Mouse (Mus musculus) naive thymus-derived CD4-positive, alpha-beta T cell, adult 2 months (primary cell): ENCODE measurements around the gene Col8a1.

Source experiments
- DNase-seq: peaks from one replicate; pipeline ENCODE4 v3.0.0-alpha.2; 2011; ENCODE audit warnings: low read depth

Col8a1 gene

DNA sequence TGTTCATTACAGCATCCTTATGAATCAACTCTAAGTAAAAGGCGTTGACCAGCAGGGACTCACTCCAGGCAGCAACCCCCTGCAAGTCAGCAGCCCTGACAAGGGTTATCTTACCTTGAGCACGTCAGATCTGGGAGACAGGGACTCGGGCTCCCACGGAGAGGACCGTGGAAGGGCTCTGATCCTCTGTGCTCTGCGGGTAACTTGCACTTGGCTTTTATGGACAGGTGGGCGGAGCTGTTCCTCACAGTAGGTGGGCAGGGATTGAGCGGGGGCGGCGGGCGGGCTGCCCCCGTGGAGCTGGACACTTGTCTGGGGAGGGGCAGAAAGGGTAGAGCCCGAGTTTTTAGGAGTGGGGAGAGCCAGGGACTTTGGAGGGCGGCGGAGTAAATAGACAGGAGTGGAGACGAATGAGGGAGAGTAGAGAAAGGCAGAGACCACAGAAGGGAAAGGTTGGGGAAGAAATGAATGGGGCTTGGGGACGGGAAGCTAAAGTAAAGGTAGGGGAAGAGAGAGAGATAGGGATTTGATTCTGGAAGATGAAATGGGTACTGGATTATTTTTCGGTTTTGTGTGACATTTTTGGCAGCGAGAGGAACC lies at the start of gene Col8a1:
TSS of gene Col8a1 (minus strand) at position 212 of the 600 bp plus-strand sequence.
- no peak for DNase-seq

DNA sequence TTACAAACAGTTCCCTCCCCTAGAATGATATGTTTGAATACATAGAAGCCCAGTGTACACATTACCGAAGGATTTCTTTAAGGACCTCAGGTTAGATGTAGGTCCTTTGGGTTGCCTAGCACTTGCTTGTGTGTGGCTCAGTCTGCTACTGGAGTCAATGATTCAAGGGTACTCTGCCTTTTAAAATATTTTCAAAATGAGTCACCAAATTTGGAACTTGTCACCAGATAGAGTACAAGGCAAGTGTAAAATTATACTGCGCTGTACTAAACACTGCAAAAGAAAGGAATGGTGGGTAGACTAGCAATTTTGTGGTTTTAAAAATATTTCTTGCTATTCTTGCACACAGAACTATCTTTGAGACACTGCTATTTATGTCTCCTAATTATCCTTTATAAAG lies 47.3 kb upstream of the Col8a1 start:
- DNase-seq, result no peak

DNA sequence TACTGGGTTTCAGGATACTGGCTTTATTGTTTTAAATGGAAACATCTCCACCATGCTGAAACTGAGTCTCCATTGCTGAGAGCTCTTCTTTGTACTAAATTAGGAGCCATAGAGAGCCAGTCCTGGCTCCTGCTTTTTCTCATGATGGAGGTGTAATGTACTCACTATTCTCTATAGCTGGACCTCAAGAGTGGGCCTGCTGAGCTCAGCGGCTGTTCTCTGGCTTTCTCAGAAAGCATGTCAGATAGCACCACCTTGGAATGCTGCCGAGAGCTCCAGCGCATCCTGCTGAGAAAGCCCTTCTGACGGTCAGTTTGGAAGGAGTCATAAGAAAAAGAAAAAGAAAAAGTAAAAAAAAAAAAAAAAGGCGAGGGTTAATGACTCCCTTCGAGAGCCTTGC lies 41.8 kb upstream of the Col8a1 start:
- DNase-seq, result no peak

DNA sequence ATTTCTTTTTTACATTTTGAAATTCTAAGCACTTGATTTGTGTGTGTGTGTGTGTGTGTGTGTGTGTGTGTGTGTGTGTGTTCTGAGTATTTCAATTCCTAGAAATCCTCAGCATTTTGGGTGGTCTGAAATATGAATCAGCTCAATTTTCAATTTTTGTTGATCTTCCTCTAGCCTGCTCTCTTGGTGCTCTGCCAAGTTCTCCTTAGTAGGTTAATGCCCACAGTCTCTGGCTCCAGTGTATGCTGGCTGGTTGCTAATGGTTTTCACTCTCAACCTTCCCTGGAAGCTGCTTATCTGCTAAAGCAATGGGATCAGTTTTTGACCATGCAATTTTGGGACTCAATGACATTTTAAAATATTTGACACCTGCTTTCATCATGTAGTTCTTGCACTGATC lies 24.5 kb upstream of the Col8a1 start:
- no peak for DNase-seq

DNA sequence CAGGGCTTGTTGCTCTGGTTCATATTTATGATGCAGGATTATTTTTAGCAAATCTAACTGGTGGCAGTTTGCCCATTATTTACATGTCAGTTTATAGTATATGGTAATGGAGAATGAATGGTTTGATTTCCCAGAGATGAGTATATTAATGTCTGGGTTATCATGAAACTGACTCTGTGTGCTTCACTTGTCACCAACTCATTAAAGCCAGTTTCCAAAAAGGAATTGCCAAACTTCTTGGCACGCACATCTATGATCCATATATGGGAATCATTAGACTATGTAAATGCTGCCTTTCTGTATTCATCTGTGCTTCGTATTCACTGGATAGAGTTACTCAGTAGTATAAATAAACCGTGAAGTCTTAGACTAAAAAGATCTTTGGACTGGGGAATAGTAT lies 11.1 kb upstream of the Col8a1 start:
- DNase-seq, result no peak

DNA sequence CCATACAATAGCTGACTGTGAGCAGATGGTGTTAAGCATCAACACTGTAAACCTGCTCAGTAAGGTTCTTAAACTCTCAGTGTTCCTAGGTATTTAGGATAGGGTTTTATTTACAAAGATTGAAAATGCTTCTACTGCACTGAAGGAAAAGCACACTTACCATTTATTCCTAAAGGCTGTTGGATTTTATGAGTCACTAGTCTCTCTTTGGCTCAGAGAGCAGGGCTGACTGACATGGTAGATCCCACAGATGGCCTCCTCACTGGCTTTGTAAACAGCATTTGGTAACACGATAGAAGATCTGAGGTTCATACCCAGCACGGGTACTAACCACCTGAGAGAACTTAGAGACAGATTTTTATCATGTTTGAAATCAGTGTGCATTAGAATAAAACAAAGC lies 5.3 kb upstream of the Col8a1 start:
- DNase-seq, result no peak

DNA sequence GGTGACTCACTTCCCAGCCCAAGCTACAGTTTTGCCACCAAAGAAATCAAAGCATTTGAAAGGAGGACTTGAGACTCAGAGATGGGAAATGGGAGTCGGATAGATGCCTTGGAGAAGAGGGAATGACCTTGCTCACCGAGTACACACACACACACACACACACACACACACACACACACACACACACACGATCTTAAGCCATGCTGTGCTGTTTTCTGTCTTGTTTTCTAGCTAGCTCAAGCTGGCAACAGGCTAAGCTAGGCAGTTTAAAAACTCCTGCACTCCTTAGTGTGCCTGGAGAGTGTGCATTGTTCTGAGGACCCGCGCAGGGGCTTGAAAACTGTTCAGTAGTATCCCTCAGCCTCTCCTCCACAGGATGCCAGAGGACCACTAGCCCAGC lies 1.2 kb upstream of the Col8a1 start:
- no peak for DNase-seq

DNA sequence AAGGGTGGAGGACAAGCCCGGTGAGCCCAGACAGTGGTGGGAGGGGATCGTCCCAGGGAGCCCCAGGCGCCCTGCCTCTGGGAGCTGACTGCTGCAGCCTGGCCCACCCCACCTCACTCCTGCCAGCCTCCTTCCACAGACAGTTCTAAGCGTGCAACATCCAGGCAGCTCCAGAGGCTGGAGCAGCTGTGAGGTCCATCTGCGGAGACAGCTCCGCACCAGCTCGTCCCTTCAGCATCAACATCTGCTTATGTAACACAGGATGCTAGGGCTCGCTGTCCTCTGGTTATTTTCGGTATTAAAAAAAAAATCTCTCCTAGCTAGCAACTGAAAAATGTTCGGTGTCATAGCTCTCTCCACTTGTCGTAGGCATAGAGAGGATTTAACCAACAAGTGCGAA lies 704 bp upstream of the Col8a1 start:
- no peak for DNase-seq

DNA sequence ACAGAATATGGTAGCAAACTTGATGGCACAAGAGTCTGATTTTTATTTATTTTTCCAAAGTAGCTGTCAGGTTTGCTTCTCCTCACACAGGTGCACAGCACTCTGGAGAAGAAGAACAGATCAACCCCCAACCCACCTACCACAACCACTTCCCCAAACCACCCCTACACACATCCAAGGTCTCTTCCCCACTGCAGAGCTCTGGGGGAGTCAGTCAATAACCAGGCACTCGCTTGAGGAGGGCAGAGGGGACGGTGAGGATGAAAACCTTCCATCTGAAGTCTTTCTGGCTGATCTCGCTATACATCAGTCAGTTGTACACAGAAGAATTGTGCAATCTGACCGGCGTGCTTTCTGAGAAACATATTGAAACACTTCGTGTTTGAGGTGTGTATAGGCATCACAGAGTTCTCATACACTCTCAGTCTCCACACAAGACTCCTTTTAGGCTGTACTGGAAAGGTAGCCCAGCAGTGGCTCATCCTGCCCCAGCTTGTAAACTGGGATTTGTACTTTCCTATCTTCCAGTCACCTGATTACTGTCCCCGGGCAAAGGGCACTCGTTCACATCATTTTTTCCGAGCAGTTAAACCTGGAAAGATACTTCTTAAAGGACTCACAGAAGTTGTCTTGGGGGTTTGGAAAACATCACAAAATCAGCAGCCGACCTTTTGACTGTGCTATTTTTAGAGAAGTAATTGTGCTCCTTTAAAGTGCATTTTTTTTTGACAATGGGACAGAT lies 827 bp downstream of the Col8a1 start:
- DNase-seq, result no peak

DNA sequence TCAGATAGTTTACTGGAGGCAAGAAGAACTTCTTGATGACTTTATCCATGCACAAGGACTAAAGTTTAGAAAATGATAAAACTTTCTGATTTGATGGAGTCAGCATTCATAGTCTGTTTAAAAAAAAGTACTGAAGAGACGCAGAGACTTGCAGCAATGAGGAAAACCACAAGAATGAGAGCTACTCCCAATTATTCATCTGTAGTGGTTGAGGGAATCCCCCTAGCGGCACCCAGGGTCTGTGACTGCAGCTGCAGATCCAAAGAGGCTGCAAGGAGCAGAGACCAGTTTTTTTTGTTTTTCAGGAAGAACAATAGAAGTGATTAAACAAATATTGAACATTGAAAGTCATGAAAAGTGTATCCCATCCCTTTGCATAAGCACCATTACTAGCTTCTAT lies 4.0 kb downstream of the Col8a1 start:
- DNase-seq, result no peak

DNA sequence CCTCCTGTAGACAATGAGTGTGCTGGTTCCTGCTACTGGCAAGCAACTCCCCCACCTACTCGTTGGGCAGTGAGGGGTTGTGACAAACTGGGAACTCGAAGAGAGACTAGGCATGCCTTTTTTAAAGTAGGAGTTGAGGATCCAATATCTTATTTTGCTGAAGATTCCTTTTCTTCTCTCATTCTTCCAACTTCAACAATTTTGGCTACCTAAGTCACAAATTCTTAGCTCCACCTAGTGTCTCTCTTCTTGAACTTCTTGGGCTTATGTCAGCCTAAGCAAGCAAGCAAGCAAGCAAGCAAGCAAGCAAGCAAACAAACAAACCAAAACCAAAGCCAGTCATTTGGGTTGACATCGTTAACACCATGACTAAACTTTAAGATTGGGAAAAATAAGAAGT lies 6.4 kb downstream of the Col8a1 start:
- DNase-seq, result no peak

DNA sequence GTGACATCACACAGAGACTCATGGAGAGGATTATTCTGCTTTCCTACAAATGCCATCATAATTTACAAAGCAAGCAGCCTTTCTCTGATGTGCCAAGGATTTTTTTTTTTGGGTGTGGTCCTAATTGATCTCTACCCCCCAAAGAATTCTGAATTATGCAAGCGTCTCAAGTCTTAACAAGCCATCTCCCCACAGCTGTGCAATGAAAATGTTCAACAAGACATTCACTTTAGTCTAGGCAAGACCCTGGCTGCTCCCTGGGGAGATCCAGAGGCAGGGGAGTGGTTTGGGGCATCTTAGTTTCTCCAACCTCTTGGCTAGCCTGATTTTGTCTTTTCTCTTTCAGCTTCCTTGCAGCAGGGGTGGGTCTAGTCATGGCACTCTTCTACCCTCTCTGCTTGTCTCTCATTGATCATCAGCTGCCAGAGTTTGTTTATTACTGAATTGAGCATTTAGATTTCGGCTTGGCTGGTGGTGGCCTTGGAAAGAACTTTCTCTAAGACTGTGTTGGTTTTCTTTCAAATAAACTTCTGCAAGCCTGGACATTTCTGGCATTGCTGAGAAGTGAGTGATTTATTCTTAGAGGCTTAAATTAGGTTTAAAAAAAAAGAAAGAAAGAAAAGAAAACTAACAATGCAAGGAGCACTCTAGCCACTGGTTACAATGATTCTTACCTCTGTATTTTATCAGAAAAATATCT lies 7.0 kb downstream of the Col8a1 start:
- no peak for DNase-seq

DNA sequence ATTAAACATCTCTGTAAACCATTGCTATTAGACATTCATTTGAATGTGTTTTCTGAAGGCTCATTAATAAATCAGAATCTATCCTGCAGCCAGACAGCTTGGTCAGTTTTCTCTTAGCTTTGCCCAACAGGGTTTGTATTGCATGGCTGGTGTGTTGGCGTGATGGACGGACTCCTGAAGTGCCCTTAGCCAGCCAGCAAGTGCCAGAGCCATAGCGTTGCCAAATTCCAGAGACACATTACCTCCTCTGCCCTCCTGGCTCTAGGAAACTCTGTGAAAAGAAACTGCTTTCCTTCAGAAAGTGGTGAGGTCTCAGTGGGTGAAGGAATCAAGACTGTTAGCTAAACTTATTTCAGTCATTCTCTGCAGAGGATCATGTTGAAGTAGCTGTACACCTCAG lies 14.4 kb downstream of the Col8a1 start:
- no peak for DNase-seq

DNA sequence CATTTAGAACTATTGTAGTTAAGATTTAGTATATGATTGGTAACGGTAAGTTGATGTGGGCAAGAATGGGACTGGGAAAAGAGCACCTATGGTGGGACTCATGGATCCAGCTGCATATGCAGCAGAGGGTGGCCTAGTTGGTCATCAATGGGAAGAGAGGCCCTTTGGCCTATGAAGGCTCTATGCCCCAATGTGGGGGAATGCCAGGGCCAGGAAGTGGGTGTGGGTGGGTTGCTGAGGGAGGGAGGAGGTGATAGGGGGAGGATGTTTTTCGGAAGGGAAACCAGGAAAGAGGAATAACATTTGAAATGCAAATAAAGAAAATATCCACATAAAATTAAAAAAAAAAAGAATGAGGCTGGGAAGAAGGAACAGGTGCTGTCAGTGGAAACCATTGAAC lies 19.6 kb downstream of the Col8a1 start:
- no peak for DNase-seq

DNA sequence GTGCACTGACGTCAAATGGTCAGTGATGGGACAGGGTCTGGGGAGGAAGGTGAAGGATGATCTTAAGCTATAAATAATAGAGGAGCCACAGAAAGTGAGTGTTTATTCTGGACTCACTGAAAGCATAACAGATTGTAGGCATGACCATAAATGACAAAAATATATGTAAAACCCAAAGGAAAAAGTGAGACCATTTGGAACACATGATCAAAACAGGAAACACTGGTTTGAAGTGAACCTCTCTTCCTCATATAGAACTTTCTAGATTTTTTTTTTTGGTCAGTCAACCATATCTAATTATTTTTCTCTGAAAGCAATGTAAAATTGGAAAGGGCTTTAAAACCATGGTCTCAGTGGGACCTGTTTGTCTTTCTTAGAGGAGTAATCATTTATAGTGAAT lies 21.0 kb downstream of the Col8a1 start:
- no peak for DNase-seq

DNA sequence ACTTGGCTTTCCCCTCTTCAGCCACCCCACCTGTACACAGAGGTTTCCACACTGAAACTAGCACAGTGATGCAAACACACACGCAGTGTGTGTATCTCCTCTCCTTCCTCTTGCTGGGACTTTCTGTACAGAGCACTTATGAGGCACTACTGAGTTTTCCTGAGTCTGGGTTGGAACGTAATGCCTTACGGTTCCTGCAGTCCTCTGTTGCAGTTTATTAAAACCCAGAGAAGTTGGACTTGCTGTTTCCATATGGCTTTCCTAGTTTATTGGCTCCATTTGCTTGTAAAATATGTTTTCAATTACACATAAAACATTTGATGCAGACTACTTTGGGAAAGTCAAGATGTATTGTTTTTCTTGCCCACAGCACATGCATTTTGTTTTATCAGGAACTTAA lies 21.4 kb downstream of the Col8a1 start:
- DNase-seq, result no peak

DNA sequence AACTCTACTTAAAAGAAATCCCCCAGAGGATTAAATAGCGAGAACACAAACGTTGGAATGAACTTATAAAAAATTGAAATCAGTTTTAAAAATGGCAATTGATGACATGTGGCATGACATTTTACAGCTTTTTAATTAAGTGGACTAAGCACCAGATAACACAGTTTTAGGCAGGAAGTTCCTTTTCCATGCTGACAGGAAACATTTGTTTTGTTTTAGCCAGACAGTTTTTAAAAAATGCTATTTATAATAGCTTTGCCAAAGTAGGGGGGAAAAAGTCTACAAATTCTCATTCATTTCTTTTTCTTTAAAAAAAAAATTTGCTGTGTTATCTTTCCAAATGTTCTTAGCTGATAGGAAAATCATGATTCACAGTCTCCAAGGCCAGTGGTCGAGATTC lies 29.6 kb downstream of the Col8a1 start:
- DNase-seq, result no peak

DNA sequence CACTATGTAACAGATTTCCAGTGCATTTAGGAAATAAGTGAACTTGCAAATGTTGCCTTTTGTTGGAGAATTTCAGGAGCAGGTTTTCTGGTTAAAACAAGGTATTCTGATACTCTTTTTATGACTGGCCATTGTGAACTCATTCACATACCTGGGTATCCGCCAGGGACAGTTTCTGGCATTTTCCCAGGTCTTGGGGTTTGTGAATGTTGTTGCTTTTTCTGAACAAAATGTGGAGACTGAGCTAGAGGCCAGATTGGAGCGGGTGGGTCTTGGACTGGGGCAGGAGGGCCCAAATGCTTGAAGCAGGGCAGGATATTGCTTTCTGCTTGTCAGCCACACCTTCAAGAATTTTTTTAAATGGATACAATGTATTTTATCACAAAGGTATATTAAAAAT lies 35.6 kb downstream of the Col8a1 start:
- no peak for DNase-seq

DNA sequence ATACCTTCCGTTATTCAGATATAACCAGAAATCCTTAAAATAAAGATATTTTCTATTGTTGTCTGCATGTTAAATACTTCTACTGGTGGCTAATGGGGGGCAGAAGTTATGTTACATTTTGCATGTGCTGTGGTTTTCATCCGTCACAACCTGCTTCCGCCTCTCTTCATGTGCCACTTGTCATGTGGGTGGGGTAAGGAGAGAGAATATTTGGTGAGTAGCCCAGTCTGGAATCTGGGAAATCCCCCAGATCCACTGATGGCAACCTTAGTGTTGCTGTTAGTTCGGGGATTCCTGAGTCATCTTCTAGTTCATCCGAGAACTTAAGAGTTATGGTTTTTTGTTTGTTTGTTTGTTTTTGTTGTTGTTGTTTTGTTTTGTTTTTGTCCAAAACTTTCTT lies 55.8 kb downstream of the Col8a1 start:
- DNase-seq, result no peak

DNA sequence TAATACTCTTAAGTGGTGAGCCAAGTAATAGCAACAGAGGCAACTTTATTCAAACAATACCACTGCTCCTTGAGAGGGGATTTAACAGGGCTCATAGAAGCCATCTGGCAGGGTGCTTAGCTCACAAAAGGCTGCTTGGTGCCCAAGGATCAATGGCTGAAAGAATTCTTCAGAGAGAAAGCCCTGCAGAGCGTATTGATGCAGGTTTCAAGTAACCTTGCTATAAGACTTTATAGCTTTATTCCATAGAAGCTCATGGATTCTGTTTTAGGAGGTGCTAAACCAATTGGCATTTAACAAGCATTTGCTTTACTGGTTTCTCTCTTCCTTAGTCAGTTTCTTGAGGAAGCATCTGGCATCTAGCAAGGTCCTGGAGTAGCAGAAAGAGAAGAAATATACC lies 59.8 kb downstream of the Col8a1 start:
- no peak for DNase-seq

DNA sequence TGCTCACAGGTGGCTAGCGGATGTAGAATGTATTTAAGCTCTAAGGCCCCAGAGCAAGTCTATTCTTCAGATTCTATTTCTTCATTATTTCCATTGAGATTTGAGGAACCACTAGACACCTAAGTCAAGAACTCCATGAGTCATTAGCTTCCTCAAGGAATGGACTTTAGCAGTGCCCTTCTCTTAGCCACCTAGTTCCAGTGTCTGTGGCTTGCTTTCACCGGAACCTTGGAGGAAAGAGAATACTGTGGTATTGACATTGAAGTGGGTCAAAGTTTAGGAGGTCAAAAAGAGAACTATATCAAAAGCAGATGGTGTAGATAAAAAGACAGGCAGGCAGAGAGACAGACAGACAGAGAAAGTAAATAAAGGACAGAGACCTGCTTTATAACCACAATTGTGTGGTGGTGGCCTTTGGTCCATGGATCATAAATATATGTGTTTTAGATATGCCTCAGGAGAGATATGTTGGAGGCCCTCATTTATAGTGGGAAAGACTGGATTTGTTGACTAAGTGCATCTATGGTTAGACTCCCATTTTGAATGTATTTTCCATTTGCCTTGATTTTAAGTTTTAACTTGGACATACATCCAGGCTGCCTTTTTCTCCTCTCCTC lies 60.5 kb downstream of the Col8a1 start:
- DNase-seq, result no peak

DNA sequence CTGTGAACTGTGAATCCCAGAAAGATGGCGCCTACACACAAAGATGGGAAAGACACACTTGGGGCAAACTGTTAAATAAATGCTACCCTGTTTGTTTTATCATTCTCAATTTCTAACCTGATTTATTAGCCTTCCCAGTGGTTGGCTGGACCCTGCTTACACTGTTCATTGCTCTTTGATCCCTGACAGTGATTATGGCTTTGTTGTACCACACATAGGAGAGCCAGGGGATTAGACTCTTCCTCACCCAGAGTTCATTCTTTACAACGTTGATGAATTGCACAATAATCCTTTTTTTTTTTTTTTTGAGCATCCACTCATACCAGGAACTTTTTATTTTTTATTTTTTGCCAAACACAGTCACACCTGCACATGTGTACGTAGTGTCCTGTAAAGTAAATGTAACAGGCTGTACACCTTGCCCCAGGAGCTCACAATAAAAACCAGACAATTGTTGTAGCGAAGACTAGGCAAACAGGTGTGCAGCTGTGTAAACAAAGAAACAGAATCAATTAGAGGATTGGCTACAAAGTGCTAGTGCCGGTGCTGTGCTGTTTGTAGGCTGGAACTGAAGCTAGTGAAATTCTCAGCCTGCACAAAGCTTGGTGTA lies 68.6 kb downstream of the Col8a1 start:
- DNase-seq, result no peak

DNA sequence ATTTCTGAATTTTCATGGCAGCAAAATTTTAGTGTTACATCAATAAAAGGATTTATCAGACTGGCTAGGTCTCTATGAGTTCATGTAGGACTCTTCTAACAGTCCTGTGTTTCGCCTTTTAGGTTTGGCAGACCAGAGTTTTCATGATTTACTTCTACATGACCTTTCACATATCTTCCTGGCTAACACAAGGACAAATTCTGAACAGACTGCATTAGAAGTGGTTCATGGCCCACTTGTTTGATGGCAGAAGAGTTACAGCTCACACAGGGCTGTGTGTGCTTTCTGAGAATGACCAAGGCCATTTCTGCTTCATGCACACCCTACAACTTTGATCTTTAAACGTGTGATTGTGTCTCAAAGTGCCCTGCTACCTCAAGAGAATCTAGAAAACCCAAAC lies 82.3 kb downstream of the Col8a1 start:
- no peak for DNase-seq
